Mouse (Mus musculus): Measurements from ENCODE around the gene Gm21969.

DNA sequence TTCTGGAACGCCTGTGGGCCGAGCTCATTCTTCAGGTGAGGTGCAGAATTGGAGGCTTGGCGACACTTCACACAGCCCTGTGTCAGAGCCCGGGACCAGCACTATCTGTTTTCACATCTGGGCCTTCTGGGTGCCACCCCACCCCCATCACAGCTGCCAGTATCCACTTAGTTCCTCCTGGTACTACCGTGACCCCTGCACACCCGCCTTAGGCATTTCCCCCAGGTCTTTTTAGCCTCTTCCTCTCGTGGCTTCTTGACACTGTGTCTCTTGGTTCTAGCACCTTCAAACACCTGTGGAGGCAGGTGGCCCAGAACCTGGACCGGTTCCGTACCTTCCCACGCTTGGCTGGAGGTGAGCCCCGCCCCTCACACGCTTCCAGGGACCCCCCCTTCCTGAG is 37.3 kb downstream of the Gm21969 start:
- TF ChIP-seq CTCF (IDR thresholded peaks at IDR 0.05; ENCODE audit: low read depth, low read length) (no peak), POLR2A (IDR thresholded peaks at IDR 0.05; ENCODE audit: borderline replicate concordance, low read depth, low read length) (no peak)

Measured in bone marrow macrophage, adult 2 months (primary cell).